Mouse (Mus musculus) intestine, postnatal 0 days (tissue): ENCODE data around the gene Ak3. TPM values are rescaled to one million over a fixed set of nuclear protein-coding genes. Genes with fewer than 3 reads are reported as not detected.

Experiments
- ATAC-seq: fragments of 200-750 bp; cut with Nextera tagmentation; 2 replicates; pipeline ENCODE4 v1.8.0; 2017; ENCODE audit warnings: mild to moderate bottlenecking, moderate TSS enrichment, moderate library complexity
- H3K27ac ChIP-seq: fragments of 300-500 bp; sonication (generic); 2 replicates; pipeline ENCODE4 v1.5.1; 2014; ENCODE audit warnings: mild to moderate bottlenecking, low read depth, low read length, moderate library complexity
- H3K27me3 ChIP-seq: fragments of 300-500 bp; sonication (generic); replicated peaks from 2 replicates; pipeline ENCODE4 v1.6.1; 2014; ENCODE audit warnings: low read length, mixed read lengths; ENCODE audit not compliant: control insufficient read depth, insufficient read depth
- H3K36me3 ChIP-seq: fragments of 300-500 bp; sonication (generic); 2 replicates; pipeline ENCODE4 v1.6.1; 2014; ENCODE audit warnings: mild to moderate bottlenecking, moderate library complexity; ENCODE audit not compliant: control insufficient read depth, insufficient read depth
- H3K4me1 ChIP-seq: fragments of 300-500 bp; sonication (generic); replicated peaks from 2 replicates; pipeline ENCODE4 v1.6.1; 2014; ENCODE audit warnings: antibody characterized with exemption, low read length, mixed read lengths; ENCODE audit not compliant: control insufficient read depth, insufficient read depth
- H3K4me2 ChIP-seq: fragments of 300-500 bp; sonication (generic); replicated peaks from 2 replicates; pipeline ENCODE4 v1.6.1; 2014; ENCODE audit warnings: low read depth, mild to moderate bottlenecking, moderate library complexity
- H3K4me3 ChIP-seq: fragments of 300-500 bp; sonication (generic); 2 replicates; pipeline ENCODE4 v1.5.1; 2014; ENCODE audit warnings: low read depth, low read length
- H3K9ac ChIP-seq: fragments of 300-500 bp; sonication (generic); 2 replicates; pipeline ENCODE4 v1.6.1; 2014; ENCODE audit warnings: mild to moderate bottlenecking, low read depth, low read length
- H3K9me3 ChIP-seq: fragments of 300-500 bp; sonication (generic); 2 replicates; pipeline ENCODE4 v1.6.1; 2016; ENCODE audit warnings: mixed run types; ENCODE audit not compliant: control insufficient read depth
- CTCF ChIP-seq: sonication (generic); IDR thresholded peaks from 2 replicates; pipeline ENCODE4 v1.5.1; 2016; ENCODE audit warnings: low read depth, mild to moderate bottlenecking, control low read depth, antibody characterized with exemption, moderate library complexity
- WGBS: fragments of 180-500 bp; shearing (Covaris S2); extraction: QIAGEN DNeasy Blood & Tissue Kit; methylation state at CpG from one replicate; pipeline ENCODE4 v1.1.7; 2014; 5-methylcytosine and 5-hydroxymethylcytosine counted together
- polyA plus RNA-seq: library from polyadenylated mRNA; unstranded; fragments of >200 nt; fragmentation: Nextera tagmentation; extraction: Ambion mirVana; gene quantifications from 2 replicates; pipeline ENCODE4 v1.2.1, GENCODE M21; 2015

Gene Ak3
- polyA plus RNA-seq, 1 experiment from 2014 or later, result 70.4 TPM

GRCm38 (mm10) chr19:29039334-29039733 is 8.4 kb downstream of the Ak3 start:
- ATAC-seq, result no peak
- peaks cover 15% of the 10 kb centered on the region for H3K36me3 ChIP-seq
- peak; percentile 33 for TF ChIP-seq CTCF
- no peak overlapping the region for H3K27ac ChIP-seq
- H3K9me3 ChIP-seq, result no peaks in the 10 kb centered on the region
- no peak overlapping the region for H3K4me2 ChIP-seq
- no peak overlapping the region for H3K4me3 ChIP-seq
- no peaks in the 10 kb centered on the region for H3K4me1 ChIP-seq
- H3K9ac ChIP-seq, result no peak overlapping the region
- no peaks in the 10 kb centered on the region for H3K27me3 ChIP-seq

GRCm38 (mm10) chr19:29037541-29037940 is 10.2 kb downstream of the Ak3 start:
- H3K27me3 ChIP-seq, result no peaks in the 10 kb centered on the region
- H3K4me1 ChIP-seq, result no peaks in the 10 kb centered on the region
- no peak overlapping the region for H3K9ac ChIP-seq
- H3K4me2 ChIP-seq, result no peak overlapping the region
- TF ChIP-seq CTCF, result no peak
- H3K4me3 ChIP-seq, result no peak overlapping the region
- peaks cover 15% of the 10 kb centered on the region for H3K36me3 ChIP-seq
- H3K9me3 ChIP-seq, result no peaks in the 10 kb centered on the region
- H3K27ac ChIP-seq, result no peak overlapping the region
- WGBS, result 89% methylated on average over 10 of the region's 10 CpGs
- ATAC-seq, result no peak

GRCm38 (mm10) chr19:29037026-29037425 is 10.7 kb downstream of the Ak3 start:
- 91% methylated on average over 5 of the region's 5 CpGs for WGBS
- TF ChIP-seq CTCF, result no peak

GRCm38 (mm10) chr19:29032662-29033061 is 15.1 kb downstream of the Ak3 start:
- no peak for ATAC-seq
- no peak overlapping the region for H3K4me3 ChIP-seq
- no peak overlapping the region for H3K9ac ChIP-seq
- TF ChIP-seq CTCF, result no peak
- H3K4me2 ChIP-seq, result no peak overlapping the region
- H3K36me3 ChIP-seq, result peaks cover 15% of the 10 kb centered on the region
- H3K4me1 ChIP-seq, result no peaks in the 10 kb centered on the region
- no peak overlapping the region for H3K27ac ChIP-seq
- no peaks in the 10 kb centered on the region for H3K27me3 ChIP-seq
- H3K9me3 ChIP-seq, result no peaks in the 10 kb centered on the region

More at GRCm38 (mm10) chr19:29037026-29037425, 10.7 kb downstream of the Ak3 start:
- Histone ChIP-seq H3K9ac (no peak overlapping the region), H3K9me3 (no peaks in the 10 kb centered on the region), H3K27me3 (no peaks in the 10 kb centered on the region), H3K27ac (no peak overlapping the region), H3K4me3 (no peak overlapping the region), H3K4me1 (no peaks in the 10 kb centered on the region), H3K4me2 (no peak overlapping the region), H3K36me3 (peaks cover 15% of the 10 kb centered on the region)
- ATAC-seq, result no peak

- TF ChIP-seq CTCF, result no peak
- no peak overlapping the region for H3K27ac ChIP-seq
- no peaks in the 10 kb centered on the region for H3K27me3 ChIP-seq
- H3K4me1 ChIP-seq, result no peaks in the 10 kb centered on the region
- peaks cover 19% of the 10 kb centered on the region for H3K36me3 ChIP-seq
- ATAC-seq, result no peak
- no peak overlapping the region for H3K9ac ChIP-seq
- H3K9me3 ChIP-seq, result no peaks in the 10 kb centered on the region
- no peak overlapping the region for H3K4me3 ChIP-seq
- H3K4me2 ChIP-seq, result no peak overlapping the region
- 90% methylated on average over 3 of the region's 3 CpGs for WGBS
Observed at GRCm38 (mm10) chr19:29031788-29032187, 16.0 kb downstream of the Ak3 start.

- H3K27me3 ChIP-seq, result no peaks in the 10 kb centered on the region
- H3K36me3 ChIP-seq, result peaks cover 61% of the 10 kb centered on the region
- no peak overlapping the region for H3K4me2 ChIP-seq
- H3K9me3 ChIP-seq, result no peaks in the 10 kb centered on the region
- H3K4me3 ChIP-seq, result no peak overlapping the region
- no peak overlapping the region for H3K27ac ChIP-seq
- 60% methylated on average over 11 of the region's 11 CpGs for WGBS
- no peak for TF ChIP-seq CTCF
- no peaks in the 10 kb centered on the region for H3K4me1 ChIP-seq
- ATAC-seq, result no peak
- H3K9ac ChIP-seq, result no peak overlapping the region
Observed at GRCm38 (mm10) chr19:29024391-29024947, 23.3 kb downstream of the Ak3 start.
